Mouse (Mus musculus): ENCODE data around the gene Ckap5.

- TF ChIP-seq CTCF (IDR thresholded peaks at IDR 0.05; ENCODE audit: borderline replicate concordance, insufficient read depth, low read depth, low read length) (no peak), POLR2A (IDR thresholded peaks at IDR 0.05; ENCODE audit: borderline replicate concordance, insufficient read depth, low read length) (no peak)
Measured at GRCm38 (mm10) chr2:91600475-91600874, 73.9 kb downstream of the Ckap5 start.
